Mouse (Mus musculus) forebrain, embryonic 11.5 days (tissue): ENCODE results near the gene Wfdc5. TPM values are rescaled to one million over a fixed set of nuclear protein-coding genes. Genes with fewer than 3 reads are reported as not detected.

Source experiments
- ATAC-seq: fragments of 200-750 bp; cut with Nextera tagmentation; replicated peaks from 2 replicates; pipeline ENCODE4 v1.8.0; 2017; ENCODE audit warnings: moderate TSS enrichment; ENCODE audit not compliant: low FRiP score
- DNase-seq: peaks from one replicate; pipeline ENCODE4 v3.0.0-alpha.2; 2017; ENCODE audit warnings: low spot score
- H3K27ac ChIP-seq: fragments of 300-500 bp; sonication (generic); 2 replicates; pipeline ENCODE4 v1.5.1; 2014; ENCODE audit warnings: low read depth, low read length
- H3K27me3 ChIP-seq: fragments of 300-500 bp; sonication (generic); 2 replicates; pipeline ENCODE4 v1.6.1; 2014; ENCODE audit warnings: mild to moderate bottlenecking, low read length, mixed read lengths; ENCODE audit not compliant: control insufficient read depth, insufficient read depth
- H3K36me3 ChIP-seq: fragments of 300-500 bp; sonication (generic); 2 replicates; pipeline ENCODE4 v1.6.1; 2014; ENCODE audit warnings: mild to moderate bottlenecking, low read length, moderate library complexity, mixed read lengths; ENCODE audit not compliant: control insufficient read depth, insufficient read depth
- H3K4me1 ChIP-seq: fragments of 300-500 bp; sonication (generic); replicated peaks from 2 replicates; pipeline ENCODE4 v1.6.1; 2014; ENCODE audit warnings: low read length, mixed read lengths; ENCODE audit not compliant: control insufficient read depth, insufficient read depth
- H3K4me2 ChIP-seq: fragments of 300-500 bp; sonication (generic); 2 replicates; pipeline ENCODE4 v1.6.1; 2014; ENCODE audit warnings: low read depth, mild to moderate bottlenecking, low read length, moderate library complexity, mixed read lengths; ENCODE audit not compliant: severe bottlenecking
- H3K4me3 ChIP-seq: fragments of 300-500 bp; sonication (generic); 2 replicates; pipeline ENCODE4 v1.5.1; 2014; ENCODE audit warnings: low read depth, low read length
- H3K9ac ChIP-seq: fragments of 300-500 bp; sonication (generic); 2 replicates; pipeline ENCODE4 v1.6.1; 2014; ENCODE audit warnings: low read length
- H3K9me3 ChIP-seq: fragments of 300-500 bp; sonication (generic); 2 replicates; pipeline ENCODE4 v1.6.1; 2016; ENCODE audit warnings: low read length, mixed read lengths; ENCODE audit not compliant: control insufficient read depth
- WGBS: fragments of 180-500 bp; shearing (Covaris S2); extraction: QIAGEN DNeasy Blood & Tissue Kit; methylation state at CpG from one replicate; pipeline ENCODE4 v1.1.7; 2014; 5-methylcytosine and 5-hydroxymethylcytosine counted together
- polyA plus RNA-seq: library from polyadenylated mRNA; unstranded; fragments of >200 nt; fragmentation: Nextera tagmentation; extraction: Ambion mirVana; gene quantifications from 2 replicates; pipeline ENCODE4 v1.2.1, GENCODE M21; 2014

The Wfdc5 gene
- polyA plus RNA-seq, 1 experiment from 2014 or later: not detected

GRCm38 (mm10) chr2:164131586-164131985 lies 51.0 kb downstream of the Wfdc5 start:
- Histone ChIP-seq H3K27ac (no peak overlapping the region), H3K27me3 (no peaks in the 10 kb centered on the region), H3K4me3 (no peak overlapping the region), H3K9me3 (no peaks in the 10 kb centered on the region), H3K9ac (no peak overlapping the region), H3K4me2 (no peak overlapping the region), H3K36me3 (no peaks in the 10 kb centered on the region), H3K4me1 (no peaks in the 10 kb centered on the region)
- no peak for ATAC-seq
- no peak for DNase-seq
- 81% methylated on average over 1 of the region's 1 CpGs for WGBS

GRCm38 (mm10) chr2:164128576-164129411 lies 53.7 kb downstream of the Wfdc5 start:
- no peak overlapping the region for H3K4me3 ChIP-seq
- no peak overlapping the region for H3K27ac ChIP-seq
- H3K9ac ChIP-seq: no peak overlapping the region
- H3K36me3 ChIP-seq: no peaks in the 10 kb centered on the region
- ATAC-seq: no peak
- H3K9me3 ChIP-seq: no peaks in the 10 kb centered on the region
- 90% methylated on average over 12 of the region's 12 CpGs for WGBS
- no peak for DNase-seq
- no peaks in the 10 kb centered on the region for H3K4me1 ChIP-seq
- no peaks in the 10 kb centered on the region for H3K27me3 ChIP-seq
- H3K4me2 ChIP-seq: no peak overlapping the region

- Histone ChIP-seq H3K9ac (no peak overlapping the region), H3K4me1 (no peaks in the 10 kb centered on the region), H3K27me3 (no peaks in the 10 kb centered on the region), H3K4me2 (no peak overlapping the region), H3K4me3 (no peak overlapping the region), H3K36me3 (no peaks in the 10 kb centered on the region; the same call in 1 of the 2 replicates), H3K9me3 (no peaks in the 10 kb centered on the region), H3K27ac (no peak overlapping the region)
- ATAC-seq (no peak), DNase-seq (no peak)
- 100% methylated on average over 2 of the region's 2 CpGs for WGBS
These were observed 55.2 kb downstream of the Wfdc5 start for GRCm38 (mm10) chr2:164127297-164127696.

- no peak overlapping the region for H3K9ac ChIP-seq
- WGBS: 86% methylated on average over 13 of the region's 13 CpGs
- no peak overlapping the region for H3K4me3 ChIP-seq
- no peak for DNase-seq
- H3K9me3 ChIP-seq: no peaks in the 10 kb centered on the region
- no peak overlapping the region for H3K27ac ChIP-seq
- H3K36me3 ChIP-seq: no peaks in the 10 kb centered on the region; the same call in 1 of the 2 replicates
- no peak for ATAC-seq
- no peaks in the 10 kb centered on the region for H3K27me3 ChIP-seq
- H3K4me2 ChIP-seq: no peak overlapping the region
- no peaks in the 10 kb centered on the region for H3K4me1 ChIP-seq
These were observed 56.0 kb downstream of the Wfdc5 start for GRCm38 (mm10) chr2:164126533-164126955.

Other genes starting within 250 kb of the Wfdc5 start
- 316 and 330 TPM in 2 replicates for gene Ywhab, start 187.8 kb downstream of the Wfdc5 start, polyA plus RNA-seq
- gene Pabpc1l, start 157.3 kb downstream of the Wfdc5 start, polyA plus RNA-seq: 1.4 and 1.5 TPM in 2 replicates
- gene Stk4, start 112.4 kb downstream of the Wfdc5 start, polyA plus RNA-seq: 39.9 and 40.1 TPM in 2 replicates
- gene Tomm34, start 111.6 kb downstream of the Wfdc5 start, polyA plus RNA-seq: 52.7 and 54.9 TPM in 2 replicates
- gene Kcns1, start 11.6 kb downstream of the Wfdc5 start, polyA plus RNA-seq: not detected in 2 replicates
- not detected in 2 replicates for gene Wfdc12, start 7.9 kb upstream of the Wfdc5 start, polyA plus RNA-seq
- gene Wfdc15a, start 17.4 kb upstream of the Wfdc5 start, polyA plus RNA-seq: not detected in 2 replicates
- gene Wfdc15b, start 38.9 kb upstream of the Wfdc5 start, polyA plus RNA-seq: not detected in 2 replicates
- gene Svs2, start 55.7 kb upstream of the Wfdc5 start, polyA plus RNA-seq: not detected in 2 replicates
- gene Svs3b, start 73.9 kb upstream of the Wfdc5 start, polyA plus RNA-seq: not detected in 2 replicates
- gene Svs4, start 95.7 kb upstream of the Wfdc5 start, polyA plus RNA-seq: not detected in 2 replicates
- not detected in 2 replicates for gene Svs3a, start 106.5 kb upstream of the Wfdc5 start, polyA plus RNA-seq
- gene Svs6, start 134.0 kb upstream of the Wfdc5 start, polyA plus RNA-seq: not detected in 2 replicates
- gene Svs5, start 150.0 kb upstream of the Wfdc5 start, polyA plus RNA-seq: not detected in 2 replicates
- 0.31 and 0.32 TPM in 2 replicates for gene Slpi, start 206.4 kb upstream of the Wfdc5 start, polyA plus RNA-seq
- gene Rbpjl, start 220.4 kb upstream of the Wfdc5 start, polyA plus RNA-seq: not detected in 2 replicates
- gene Matn4, start 222.4 kb upstream of the Wfdc5 start, polyA plus RNA-seq: not detected in 2 replicates